Mouse (Mus musculus) embryonic fibroblast, embryonic 13.5 days (primary cell): ENCODE results near the gene Cfap44.

Source experiments
- CTCF ChIP-seq: IDR thresholded peaks from 2 replicates; pipeline ENCODE4 v1.5.1; 2011; ENCODE audit warnings: mild to moderate bottlenecking, control low read depth, low read length, moderate library complexity, borderline replicate concordance; ENCODE audit not compliant: insufficient read depth
- POLR2A ChIP-seq: IDR thresholded peaks from 2 replicates; pipeline ENCODE4 v1.6.1; 2011; ENCODE audit warnings: low read depth, mild to moderate bottlenecking, control low read depth, low read length, moderate library complexity

GRCm38 (mm10) chr16:44494441-44495108 is 100.0 kb downstream of the Cfap44 start:
- TF ChIP-seq POLR2A (no peak), CTCF (no peak)
